29 mouse cellular contexts compared by ENCODE assay signal in the genomic region with DNA sequence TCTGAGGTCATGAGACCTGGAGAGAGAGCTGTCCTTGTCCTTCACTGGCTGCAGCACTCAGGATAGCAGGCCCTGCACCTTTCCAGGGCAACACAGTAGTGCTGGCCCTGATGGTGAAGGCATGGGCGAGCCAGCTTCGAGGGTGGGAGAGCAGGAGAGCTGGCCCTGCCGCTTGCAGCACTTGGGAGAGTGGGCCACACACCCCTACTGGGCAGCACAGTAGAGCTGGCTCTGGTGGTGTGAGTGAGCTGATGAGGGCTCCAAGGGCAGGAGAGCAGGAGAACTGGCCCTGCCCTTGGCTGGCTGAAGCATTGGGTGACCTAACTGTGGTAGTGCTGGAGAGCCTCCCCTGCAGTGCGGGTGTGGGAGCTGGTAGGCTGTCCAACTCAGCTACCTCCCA. TPM values are rescaled to one million over a fixed set of nuclear protein-coding genes. Genes with fewer than 3 reads are reported as not detected.
DNase-seq lines count a peak whose midpoint lies in the region; TF ChIP-seq lines count a peak whose summit lies in the region.
"Had no signal": no experiment of that assay in that cellular context is flagged by ENCODE, and none has a peak within 500 bp of the region (broad histone marks: within the 10 kb centered on the region; RNA-seq: fewer than 3 reads in every experiment).

No protein-coding gene starts in this region.

- peak; percentile 19 for DNase-seq in adrenal gland, adult 2 months
- DNase-seq in adrenal gland, postnatal 10 days = no peak
- DNase-seq in adrenal gland, postnatal 14 days = peak; percentile 6
- DNase-seq in adrenal gland, adult 18-20 months (ENCODE audit: low spot score in 2 of 2) = no peak
- no peak for DNase-seq in neural tube, embryonic 10.5 days (ENCODE audit: extremely low spot score, low spot score)
- DNase-seq: B cell, adult 2 months; cerebellum, adult 11 months; cerebellum, adult 18-20 months; cerebellum, adult 8-10 months; cerebellum, adult 9-11 months; cerebellum, postnatal 14 days; cerebellum, postnatal 36 days; embryo, embryonic 11 days; forebrain, postnatal 0 days had no signal

- TF ChIP-seq CTCF in bone marrow, adult 2 months (IDR thresholded peaks at IDR 0.05; ENCODE audit: control insufficient read depth, insufficient read depth, low read length) = no peak

- H3K4me3 ChIP-seq in bone marrow, adult 2 months (replicated peaks; ENCODE audit: control insufficient read depth, low read depth, low read length) = no peak overlapping the region
- H3K4me3 ChIP-seq: embryonic facial prominence, embryonic 13.5 days; embryonic facial prominence, embryonic 15.5 days; erythroblast, embryonic 14.5 days; forebrain, embryonic 13.5 days; forebrain, embryonic 15.5 days had no signal

- 0 out of 2 replicates have a peak, but pooled peaks have one; percentile 18 for TF ChIP-seq POLR2A in bone marrow, adult 2 months (IDR thresholded peaks at IDR 0.05; ENCODE audit: borderline replicate concordance, control insufficient read depth, low read depth, low read length)

- WGBS in bone marrow, adult 2 months = 92% methylated on average over 4 of the region's 4 CpGs

- no peaks in the 10 kb centered on the region for H3K4me1 ChIP-seq in bone marrow, adult 2 months (ENCODE audit: control insufficient read depth, insufficient read depth, low read length)
- H3K4me1 ChIP-seq: forebrain, embryonic 13.5 days; forebrain, embryonic 15.5 days had no signal

- no peak overlapping the region for H3K27ac ChIP-seq in bone marrow, adult 2 months (ENCODE audit: control insufficient read depth, insufficient read depth, low read depth, low read length, poor library complexity)
- H3K27ac ChIP-seq: embryonic facial prominence, embryonic 13.5 days; embryonic facial prominence, embryonic 15.5 days; forebrain, embryonic 13.5 days; forebrain, embryonic 15.5 days had no signal

RNA-seq across cellular contexts. Expression of gene Krt24, which starts 12.3 kb away (rescaled TPM):
- total RNA-seq in adrenal gland, adult 2 months (2021) = not detected
- polyA plus RNA-seq in adrenal gland, adult 2 months (2012; rRNA removed) = not detected in 2 replicates
- total RNA-seq in adrenal gland, postnatal 10 days (2021) = not detected
- not detected in 2 replicates for total RNA-seq in adrenal gland, postnatal 14 days (2021)
- not detected for total RNA-seq in adrenal gland, adult 18-20 months (2021)
- not detected in 2 replicates for polyA plus RNA-seq in bone marrow, adult 2 months (2011; ENCODE audit: insufficient read depth, insufficient read length, low replicate concordance, missing spikeins)
- total RNA-seq: adrenal gland, postnatal 36 days; CH12.LX; common myeloid progenitor, adult 5-6 weeks; forebrain, postnatal 0 days; G1E had no signal
- polyA plus RNA-seq: activated CD4-positive, CD25-positive, alpha-beta regulatory T cell, adult 4 months; CD4-positive, CD25-positive, alpha-beta regulatory T cell, adult 4 months; erythroblast, embryonic 14.5 days; forebrain, embryonic 11.5 days; forebrain, embryonic 13.5 days; forebrain, embryonic 15.5 days; G1E; Patski had no signal

RNA-seq across cellular contexts. Expression of gene Krt222, which starts 28.8 kb away (rescaled TPM):
- total RNA-seq in adrenal gland, adult 2 months (2021) = 1 to 10 TPM; 1.4 to 2.2 TPM
- polyA plus RNA-seq in adrenal gland, adult 2 months (2012; rRNA removed) = 0.07 and 0.09 TPM in 2 replicates
- total RNA-seq in adrenal gland, postnatal 10 days (2021) = 1 to 10 TPM; 1.8 to 3.3 TPM
- 1.3 and 2.9 TPM in 2 replicates for total RNA-seq in adrenal gland, postnatal 14 days (2021)
- 1 to 10 TPM; 1.3 to 1.7 TPM for total RNA-seq in adrenal gland, adult 18-20 months (2021)
- polyA plus RNA-seq in bone marrow, adult 2 months (2011; ENCODE audit: insufficient read depth, insufficient read length, low replicate concordance, missing spikeins) = 0.95 TPM in 1 of 2 replicates, not detected in the other
- total RNA-seq: common myeloid progenitor, adult 5-6 weeks had no signal
- polyA plus RNA-seq: G1E had no signal

RNA-seq across cellular contexts. Expression of gene Smarce1, which starts 41.9 kb away (rescaled TPM):
- 10 to 100 TPM; 49.9 to 54.4 TPM for total RNA-seq in adrenal gland, adult 2 months (2021)
- polyA plus RNA-seq in adrenal gland, adult 2 months (2012; rRNA removed) = 10.0 and 10.3 TPM in 2 replicates
- total RNA-seq in adrenal gland, postnatal 10 days (2021) = 10 to 100 TPM; 53.6 to 64.9 TPM
- total RNA-seq in adrenal gland, postnatal 14 days (2021) = 77.0 and 93.4 TPM in 2 replicates
- 10 to 100 TPM; 40.5 to 57.3 TPM for total RNA-seq in adrenal gland, adult 18-20 months (2021)
- 196 and 201 TPM in 2 replicates for polyA plus RNA-seq in bone marrow, adult 2 months (2011; ENCODE audit: insufficient read depth, insufficient read length, low replicate concordance, missing spikeins)

RNA-seq across cellular contexts. Expression of gene Krt25, which starts 50.0 kb away (rescaled TPM):
- total RNA-seq in adrenal gland, adult 2 months (2021) = not detected
- polyA plus RNA-seq in adrenal gland, adult 2 months (2012; rRNA removed) = not detected in 2 replicates
- under 1 TPM in 1 of 2 experiments, not detected in 1; 0.18 TPM for total RNA-seq in adrenal gland, postnatal 10 days (2021)
- total RNA-seq in adrenal gland, postnatal 14 days (2021) = not detected in 2 replicates
- total RNA-seq in adrenal gland, adult 18-20 months (2021) = not detected
- not detected in 2 replicates for polyA plus RNA-seq in bone marrow, adult 2 months (2011; ENCODE audit: insufficient read depth, insufficient read length, low replicate concordance, missing spikeins)
- total RNA-seq: adrenal gland, postnatal 36 days; common myeloid progenitor, adult 5-6 weeks; forebrain, postnatal 0 days; G1E had no signal
- polyA plus RNA-seq: activated CD4-positive, CD25-positive, alpha-beta regulatory T cell, adult 4 months; CD4-positive, CD25-positive, alpha-beta regulatory T cell, adult 4 months; embryonic facial prominence, embryonic 11.5 days; erythroblast, embryonic 14.5 days; forebrain, embryonic 11.5 days; forebrain, embryonic 13.5 days; G1E; Patski had no signal

Comparison
In these comparisons a context has a peak if more than half of its experiments do, and no peak if none do; other contexts are left out.
1. DNase-seq: peak in adrenal gland, adult 2 months (single experiment) and adrenal gland, postnatal 14 days (single experiment); none in adrenal gland, postnatal 10 days (single experiment), adrenal gland, adult 18-20 months (0 of 2) and neural tube, embryonic 10.5 days (single experiment).